Mouse (Mus musculus) gastrocnemius, postnatal 25 days (tissue): ENCODE data around the gene Thoc7. TPM values are rescaled to one million over a fixed set of nuclear protein-coding genes. Genes with fewer than 3 reads are reported as not detected.

Experiments used
- DNase-seq: peaks from one replicate; pipeline ENCODE4 v3.0.0; 2022
- total RNA-seq, 2 experiments: library from RNA; stranded (reverse); gene quantifications; 1 replicate in 1 of 2; 2 replicates in 1 of 2; pipeline ENCODE4 v1.2.3; 2021

The Thoc7 gene
- total RNA-seq, 2 experiments from 2014 or later: 119 to 124 TPM

GRCm38 (mm10) chr14:13934052-13934371 lies 27.6 kb downstream of the Thoc7 start:
- DNase-seq: no peak

DNA sequence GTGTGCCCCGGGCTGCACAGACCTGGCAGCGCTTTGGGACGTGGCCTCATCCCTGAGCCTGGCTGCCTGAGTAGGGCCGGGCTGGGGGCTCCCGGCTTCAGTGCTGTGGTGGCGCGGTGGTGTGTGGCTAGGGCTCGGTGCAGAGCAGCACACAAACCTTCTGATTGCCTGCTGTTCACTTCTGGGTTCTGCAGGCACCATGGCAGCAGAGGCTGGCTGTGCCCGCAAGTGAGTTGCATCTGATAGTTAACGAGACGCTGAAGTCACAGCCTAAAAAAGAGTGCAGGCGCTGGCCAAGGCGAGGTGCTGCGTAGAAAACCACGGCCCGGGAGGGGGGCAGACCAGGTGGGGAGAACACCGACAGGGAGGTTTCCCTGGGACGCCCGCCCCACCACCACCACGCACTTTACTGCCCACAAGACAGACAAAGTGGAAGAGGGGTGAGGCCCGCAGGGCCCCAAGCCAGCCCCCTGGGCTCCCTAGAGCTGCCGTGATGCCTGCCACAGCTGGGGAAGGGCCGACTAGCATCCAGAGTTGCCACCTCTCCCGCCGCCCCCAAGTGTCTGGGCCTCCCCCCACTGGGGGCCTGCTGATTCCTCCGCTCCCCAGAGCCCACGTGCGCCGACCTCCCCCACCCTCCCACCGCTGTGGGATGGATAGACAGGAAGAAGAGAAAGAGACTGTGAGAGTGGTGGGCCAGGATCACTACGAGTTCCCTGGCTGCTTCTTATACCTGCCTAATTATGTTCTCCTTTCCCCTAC lies 28.2 kb downstream of the Thoc7 start:
- no peak for DNase-seq

DNA sequence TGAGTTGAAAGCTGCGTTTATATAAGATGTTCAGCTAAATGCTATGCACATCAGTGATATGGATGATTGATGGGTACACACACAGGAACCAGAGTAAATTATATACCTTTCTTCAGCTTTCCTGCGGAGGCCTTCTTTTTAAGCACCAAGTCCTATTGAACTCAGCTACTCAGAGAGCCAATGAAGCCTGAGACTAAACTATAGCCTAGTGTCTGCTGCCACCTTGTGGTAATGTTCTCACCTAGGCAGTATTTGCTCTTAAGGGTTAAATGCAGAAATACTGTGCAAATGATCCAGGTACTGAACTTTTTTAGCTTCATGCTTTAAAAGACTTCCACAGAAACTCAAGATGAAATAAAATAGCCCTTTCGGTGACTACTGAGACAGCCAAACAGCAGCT lies 44.0 kb downstream of the Thoc7 start:
- DNase-seq: no peak

DNA sequence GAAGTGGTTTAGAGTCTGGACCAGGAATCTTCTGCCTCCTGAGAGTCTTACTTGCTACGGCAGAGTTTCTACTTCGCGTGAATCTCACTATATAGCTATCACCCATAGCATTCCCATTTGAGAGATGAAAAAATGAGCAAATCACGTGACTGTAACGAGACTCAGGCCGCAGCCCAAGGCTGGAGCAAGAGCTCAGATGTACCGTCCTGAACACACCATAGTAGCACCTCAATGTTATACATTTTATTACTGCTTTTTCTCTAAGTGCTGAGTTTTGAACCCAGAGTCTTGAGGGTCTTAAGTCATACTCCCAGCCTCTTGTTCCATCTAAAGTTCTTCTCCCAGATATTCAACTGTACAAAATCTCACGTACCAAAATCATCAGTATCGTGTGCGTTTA lies 44.4 kb downstream of the Thoc7 start:
- DNase-seq: no peak

GRCm38 (mm10) chr14:13915207-13915606 lies 46.4 kb downstream of the Thoc7 start:
- no peak for DNase-seq

DNA sequence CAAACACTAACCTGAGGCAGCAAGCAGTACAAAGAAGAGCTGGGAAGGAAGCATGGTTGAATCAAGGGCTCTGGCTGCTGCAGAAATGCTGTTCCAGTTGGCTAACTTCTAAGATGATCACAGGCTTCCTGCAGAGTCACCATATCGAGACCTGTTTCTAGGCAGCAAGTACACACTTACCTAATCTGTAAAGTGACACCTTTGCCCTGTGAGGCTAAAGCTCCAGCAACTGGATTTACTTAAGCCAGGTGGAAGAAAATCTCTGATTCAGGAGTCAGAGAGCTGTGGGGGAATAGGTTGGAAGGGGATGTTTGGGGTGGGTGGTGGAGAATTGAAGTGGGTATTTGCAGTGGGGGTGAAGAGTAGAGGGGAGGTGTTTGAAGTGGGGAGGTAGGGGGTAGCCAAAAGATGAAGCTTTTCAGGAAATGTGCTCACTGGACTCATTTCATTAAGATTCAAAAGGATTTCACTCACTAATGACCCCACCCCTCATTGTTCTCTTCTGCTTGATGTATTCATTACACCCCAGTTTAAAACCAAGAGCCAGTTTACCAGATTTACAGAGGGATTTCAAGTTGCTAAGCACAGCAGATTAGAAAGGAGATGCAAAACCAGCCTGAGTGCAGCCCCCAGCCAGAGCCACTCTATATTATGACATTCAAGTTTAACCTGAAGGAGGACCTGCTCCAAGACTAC lies 47.1 kb downstream of the Thoc7 start, which contains the start of gene Gm281:
Gm281 (minus strand) TSS at position 92 of the 696 bp plus-strand sequence.
- no peak for DNase-seq

DNA sequence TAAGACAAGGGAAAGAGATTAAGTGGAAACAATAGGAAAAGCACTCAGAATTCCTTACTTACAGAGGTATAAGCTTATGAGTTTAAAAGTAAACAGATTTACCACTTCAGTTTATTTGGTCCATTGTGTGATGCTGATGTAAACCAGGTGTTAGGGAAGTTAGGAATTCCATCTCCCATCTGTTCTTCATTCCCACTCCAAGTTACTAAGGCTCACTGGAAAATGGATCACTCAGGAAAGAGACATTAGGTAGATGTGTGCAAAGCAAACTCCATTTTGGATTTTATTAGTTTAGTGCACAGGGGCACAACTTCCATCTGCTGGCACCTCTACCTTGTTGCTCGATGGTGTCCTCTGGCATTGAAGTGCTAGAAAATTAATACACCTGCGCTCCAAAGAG lies 51.5 kb downstream of the Thoc7 start:
- no peak for DNase-seq

- no peak for DNase-seq
Observed at GRCm38 (mm10) chr14:13907145-13907544, 54.5 kb downstream of the Thoc7 start.

DNA sequence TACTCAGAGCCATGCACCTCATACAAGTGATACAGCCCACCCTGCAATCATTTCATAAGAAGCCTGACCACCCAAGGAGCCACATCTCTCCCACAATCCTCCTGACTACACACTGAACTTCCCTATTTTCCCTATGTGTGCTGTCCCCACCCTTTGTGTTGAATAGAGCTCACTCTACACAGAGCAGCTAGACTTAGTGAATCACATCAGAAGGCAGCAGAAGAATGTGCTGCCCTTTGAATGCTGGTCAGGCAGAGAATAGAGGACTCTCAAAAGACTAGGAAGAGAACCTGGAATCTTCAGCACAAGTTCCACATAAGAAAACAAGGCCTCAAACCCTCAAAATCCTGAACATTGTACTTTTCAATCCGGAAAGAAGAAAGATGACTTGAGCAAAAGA lies 55.2 kb downstream of the Thoc7 start:
- no peak for DNase-seq

DNA sequence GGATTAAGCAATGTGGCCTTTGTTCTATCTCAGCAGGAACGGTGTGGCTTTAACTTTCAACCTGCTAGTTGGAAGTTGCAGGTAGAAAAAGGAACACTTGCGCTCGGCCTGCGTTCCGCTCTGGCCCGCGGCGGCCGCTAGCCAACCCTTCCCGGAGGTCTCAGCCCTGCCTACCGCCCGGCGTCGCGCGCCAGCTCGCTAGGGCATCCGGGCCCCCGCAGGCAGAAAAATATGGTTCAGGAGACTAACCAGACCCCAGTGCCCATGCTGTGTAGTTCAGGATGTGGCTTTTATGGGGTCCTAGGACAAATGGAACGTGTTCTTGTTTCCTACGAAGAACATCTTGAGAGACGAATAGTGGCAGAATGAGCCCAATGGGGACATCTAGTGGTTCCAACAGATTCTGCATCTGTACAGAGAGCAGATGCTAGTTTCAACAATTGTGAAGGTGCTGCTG lies 60.0 kb downstream of the Thoc7 start:
- DNase-seq: no peak

Other genes starting within 250 kb of the Thoc7 start
- not detected for gene Gm281, start 47.4 kb downstream of the Thoc7 start, total RNA-seq
- gene Atxn7, start 412 bp downstream of the Thoc7 start, total RNA-seq: 10 to 100 TPM; 14.0 to 17.0 TPM
- 100 to 1,000 TPM; 132 to 135 TPM for gene Psmd6, start 159.1 kb upstream of the Thoc7 start, total RNA-seq
- not detected for gene Olfr720, start 225.0 kb upstream of the Thoc7 start, total RNA-seq